12 mouse cellular contexts compared by ENCODE assay signal in the genomic region with DNA sequence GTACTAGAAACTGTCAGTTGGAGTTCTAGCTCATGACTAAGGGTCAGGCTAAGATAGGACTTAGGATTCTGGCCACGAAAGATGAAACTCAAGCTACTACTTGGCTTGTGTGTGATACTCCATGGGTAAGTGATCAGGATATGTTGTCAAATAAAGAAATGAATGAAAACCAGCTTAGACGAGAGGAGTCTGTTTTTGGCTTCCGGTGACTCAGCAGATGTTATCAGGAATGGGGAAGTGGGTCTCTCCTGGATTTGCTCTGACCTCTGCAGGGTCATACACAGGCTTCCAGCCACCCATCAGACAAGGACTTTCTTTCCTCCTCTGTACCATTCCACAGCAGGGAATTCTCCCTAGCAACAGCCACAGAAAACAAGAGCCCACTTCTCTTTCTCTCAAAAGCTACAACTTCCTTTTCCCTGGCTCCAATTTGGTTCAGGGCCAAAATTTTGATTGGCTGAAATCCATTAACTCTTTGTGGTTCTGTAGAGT. TPM values are rescaled to one million over a fixed set of nuclear protein-coding genes. Genes with fewer than 3 reads are reported as not detected.
DNase-seq lines count a peak whose midpoint lies in the region; ATAC-seq and TF ChIP-seq lines count a peak whose summit lies in the region.
"Had no signal": no experiment of that assay in that cellular context is flagged by ENCODE, and none has a peak within 500 bp of the region (broad histone marks: within the 10 kb centered on the region; RNA-seq: fewer than 3 reads in every experiment).

No protein-coding gene starts in this region.

- peak; percentile 72 for DNase-seq in hindbrain, embryonic 14.5 days (ENCODE audit: low spot score)
- no peak for DNase-seq in hindbrain, embryonic 10.5 days (ENCODE audit: low spot score)
- peak; percentile 65 for DNase-seq in midbrain, postnatal 0 days (ENCODE audit: low spot score)
- peak; percentile 59 for DNase-seq in ZHBTc4 (ENCODE audit: low read depth, low spot score)
- DNase-seq in gastrocnemius, postnatal 10 days, result no peak
- DNase-seq in kidney, adult 2 months, result no peak
- DNase-seq: cerebellum, postnatal 25 days; left cerebral cortex, postnatal 4 days had no signal

- ATAC-seq in hindbrain, embryonic 14.5 days (ENCODE audit: low FRiP score), result no peak
- peak; percentile 23; the same call in 1 of the 2 replicates for ATAC-seq in midbrain, postnatal 0 days (ENCODE audit: low FRiP score)
- no peak for ATAC-seq in midbrain, embryonic 16.5 days
- ATAC-seq in megakaryocyte progenitor cell, adult 5-6 weeks (replicated peaks; ENCODE audit: poor library complexity), result peak; percentile 93
- ATAC-seq: intestine, embryonic 15.5 days had no signal

- no peak for TF ChIP-seq CTCF in midbrain, postnatal 0 days (IDR thresholded peaks at IDR 0.05)
- TF ChIP-seq CTCF in kidney, adult 2 months (conservative IDR thresholded peaks at IDR 0.05; ENCODE audit: insufficient read depth, insufficient read length, low read depth, low read length), result no peak

- H3K27ac ChIP-seq in hindbrain, embryonic 14.5 days, result no peak overlapping the region
- no peak overlapping the region for H3K27ac ChIP-seq in hindbrain, embryonic 10.5 days
- H3K27ac ChIP-seq in midbrain, postnatal 0 days (ENCODE audit: low read depth, low read length), result no peak overlapping the region
- H3K27ac ChIP-seq in midbrain, embryonic 16.5 days (ENCODE audit: low read length), result no peak overlapping the region
- no peak overlapping the region; the same call in 1 of the 2 replicates for H3K27ac ChIP-seq in kidney, adult 2 months (ENCODE audit: insufficient read depth, low read depth, low read length)
- H3K27ac ChIP-seq: intestine, embryonic 15.5 days; neural tube, embryonic 12.5 days had no signal

- H3K4me2 ChIP-seq in hindbrain, embryonic 14.5 days (replicated peaks), result no peak overlapping the region
- no peak overlapping the region for H3K4me2 ChIP-seq in midbrain, postnatal 0 days (ENCODE audit: low read depth, low read length, poor library complexity, severe bottlenecking)
- no peak overlapping the region for H3K4me2 ChIP-seq in midbrain, embryonic 16.5 days (ENCODE audit: low read length)
- H3K4me2 ChIP-seq: intestine, embryonic 15.5 days; neural tube, embryonic 12.5 days had no signal

- H3K4me3 ChIP-seq in hindbrain, embryonic 14.5 days (replicated peaks; ENCODE audit: low read length), result no peak overlapping the region
- no peak overlapping the region for H3K4me3 ChIP-seq in hindbrain, embryonic 10.5 days
- H3K4me3 ChIP-seq in midbrain, postnatal 0 days (ENCODE audit: low read depth, low read length), result no peak overlapping the region
- no peak overlapping the region for H3K4me3 ChIP-seq in midbrain, embryonic 16.5 days (ENCODE audit: low read depth, low read length)
- H3K4me3 ChIP-seq in kidney, adult 2 months (ENCODE audit: insufficient read depth, low read depth, low read length), result no peak overlapping the region
- H3K4me3 ChIP-seq: intestine, embryonic 15.5 days; neural tube, embryonic 12.5 days had no signal

- H3K27me3 ChIP-seq in hindbrain, embryonic 14.5 days (ENCODE audit: control insufficient read depth, insufficient read depth, low read length), result no peaks in the 10 kb centered on the region
- H3K27me3 ChIP-seq in hindbrain, embryonic 10.5 days (ENCODE audit: insufficient read depth, poor library complexity, severe bottlenecking), result no peaks in the 10 kb centered on the region
- no peaks in the 10 kb centered on the region for H3K27me3 ChIP-seq in midbrain, postnatal 0 days (ENCODE audit: insufficient read depth, low read length)
- H3K27me3 ChIP-seq in midbrain, embryonic 16.5 days (ENCODE audit: control insufficient read depth, insufficient read depth, low read depth, low read length), result no peaks in the 10 kb centered on the region
- no peaks in the 10 kb centered on the region for H3K27me3 ChIP-seq in kidney, adult 2 months (replicated peaks; ENCODE audit: control insufficient read depth, insufficient read depth, low read length)
- H3K27me3 ChIP-seq: intestine, embryonic 15.5 days; neural tube, embryonic 12.5 days had no signal

- H3K9ac ChIP-seq in hindbrain, embryonic 14.5 days, result no peak overlapping the region
- no peak overlapping the region for H3K9ac ChIP-seq in midbrain, postnatal 0 days (replicated peaks; ENCODE audit: low read length, poor library complexity, severe bottlenecking)
- no peak overlapping the region for H3K9ac ChIP-seq in midbrain, embryonic 16.5 days (ENCODE audit: low read depth, low read length)
- H3K9ac ChIP-seq: intestine, embryonic 15.5 days; neural tube, embryonic 12.5 days had no signal

- WGBS in hindbrain, embryonic 14.5 days, result 54% methylated on average over 3 of the region's 3 CpGs
- 76% methylated on average over 3 of the region's 3 CpGs for WGBS in hindbrain, embryonic 10.5 days
- WGBS in midbrain, postnatal 0 days, result 64% methylated on average over 3 of the region's 3 CpGs
- 68% methylated on average over 3 of the region's 3 CpGs for whole genome bisulfite sequencing in midbrain, embryonic 16.5 days
- WGBS in kidney, adult 2 months, result 33% methylated on average over 3 of the region's 3 CpGs

- TF ChIP-seq POLR2A in kidney, adult 2 months (IDR thresholded peaks at IDR 0.05; ENCODE audit: low read depth, low read length), result no peak

- H3K36me3 ChIP-seq in hindbrain, embryonic 14.5 days (replicated peaks; ENCODE audit: control insufficient read depth, insufficient read depth), result no peaks in the 10 kb centered on the region
- no peaks in the 10 kb centered on the region for H3K36me3 ChIP-seq in hindbrain, embryonic 10.5 days
- no peaks in the 10 kb centered on the region for H3K36me3 ChIP-seq in midbrain, postnatal 0 days (ENCODE audit: insufficient read depth, low read length)
- H3K36me3 ChIP-seq in midbrain, embryonic 16.5 days (ENCODE audit: control insufficient read depth, insufficient read depth, low read length), result no peaks in the 10 kb centered on the region
- H3K36me3 ChIP-seq in kidney, adult 2 months (ENCODE audit: control insufficient read depth, insufficient read depth, low read length), result no peaks in the 10 kb centered on the region
- H3K36me3 ChIP-seq: intestine, embryonic 15.5 days; neural tube, embryonic 12.5 days had no signal

- H3K4me1 ChIP-seq in hindbrain, embryonic 14.5 days (replicated peaks; ENCODE audit: control insufficient read depth, insufficient read depth, low read length), result no peaks in the 10 kb centered on the region
- peaks cover 2% of the 10 kb centered on the region; the same call in 1 of the 2 replicates for H3K4me1 ChIP-seq in hindbrain, embryonic 10.5 days (replicated peaks)
- no peaks in the 10 kb centered on the region for H3K4me1 ChIP-seq in midbrain, postnatal 0 days (ENCODE audit: insufficient read depth, low read length)
- H3K4me1 ChIP-seq in midbrain, embryonic 16.5 days (ENCODE audit: control insufficient read depth, insufficient read depth, low read length), result no peaks in the 10 kb centered on the region
- no peaks in the 10 kb centered on the region for H3K4me1 ChIP-seq in kidney, adult 2 months (ENCODE audit: control insufficient read depth, insufficient read depth, low read length)
- H3K4me1 ChIP-seq: intestine, embryonic 15.5 days; neural tube, embryonic 12.5 days had no signal

- no peaks in the 10 kb centered on the region for H3K9me3 ChIP-seq in hindbrain, embryonic 14.5 days (ENCODE audit: control insufficient read depth, low read length)
- no peaks in the 10 kb centered on the region for H3K9me3 ChIP-seq in hindbrain, embryonic 10.5 days
- no peaks in the 10 kb centered on the region for H3K9me3 ChIP-seq in midbrain, postnatal 0 days (ENCODE audit: low read length)
- H3K9me3 ChIP-seq in midbrain, embryonic 16.5 days (replicated peaks; ENCODE audit: control insufficient read depth, low read length, poor library complexity, severe bottlenecking), result no peaks in the 10 kb centered on the region
- H3K9me3 ChIP-seq: intestine, embryonic 15.5 days; neural tube, embryonic 12.5 days had no signal

RNA-seq across cellular contexts. Expression of a gene that starts 25.7 kb away (rescaled TPM):
- polyA plus RNA-seq in hindbrain, embryonic 14.5 days (2014; fragmentation: Nextera tagmentation; extraction: Ambion mirVana), result 86.5 and 92.1 TPM in 2 replicates
- 153 and 228 TPM in 2 replicates for polyA plus RNA-seq in hindbrain, embryonic 10.5 days (2016; fragmentation: Nextera tagmentation; extraction: Ambion mirVana)
- total RNA-seq in midbrain, postnatal 0 days (2014; rRNA removed), result 85.1 and 104 TPM in 2 replicates
- 43.1 and 46.4 TPM in 2 replicates for polyA plus RNA-seq in midbrain, postnatal 0 days (2015; fragmentation: Nextera tagmentation; extraction: Ambion mirVana)
- 90.7 and 91.6 TPM in 2 replicates for polyA plus RNA-seq in midbrain, embryonic 16.5 days (2015; fragmentation: Nextera tagmentation; extraction: Ambion mirVana)
- 7.7 and 11.5 TPM in 2 replicates for total RNA-seq in megakaryocyte progenitor cell, adult 5-6 weeks (2015)
- total RNA-seq in megakaryocyte progenitor cell, adult 5-6 weeks (2017), result 7.4 and 8.6 TPM in 2 replicates
- total RNA-seq in gastrocnemius, postnatal 10 days (2021), result 1 to 10 TPM; 5.2 to 5.4 TPM
- 78.4 and 89.6 TPM in 2 replicates for polyA plus RNA-seq in kidney, adult 2 months (2012; rRNA removed)

Comparison
In these comparisons a context has a peak if more than half of its experiments do, and no peak if none do; other contexts are left out.
1. ATAC-seq: peak in midbrain, postnatal 0 days (single experiment) and megakaryocyte progenitor cell, adult 5-6 weeks (single experiment); none in hindbrain, embryonic 14.5 days (single experiment) and midbrain, embryonic 16.5 days (single experiment).
2. DNase-seq: peak in hindbrain, embryonic 14.5 days (single experiment), midbrain, postnatal 0 days (single experiment) and ZHBTc4 (single experiment); none in hindbrain, embryonic 10.5 days (single experiment), gastrocnemius, postnatal 10 days (single experiment) and kidney, adult 2 months (single experiment).